Mouse (Mus musculus): Measurements from ENCODE around the gene Obox8.

Obox8 gene

DNA sequence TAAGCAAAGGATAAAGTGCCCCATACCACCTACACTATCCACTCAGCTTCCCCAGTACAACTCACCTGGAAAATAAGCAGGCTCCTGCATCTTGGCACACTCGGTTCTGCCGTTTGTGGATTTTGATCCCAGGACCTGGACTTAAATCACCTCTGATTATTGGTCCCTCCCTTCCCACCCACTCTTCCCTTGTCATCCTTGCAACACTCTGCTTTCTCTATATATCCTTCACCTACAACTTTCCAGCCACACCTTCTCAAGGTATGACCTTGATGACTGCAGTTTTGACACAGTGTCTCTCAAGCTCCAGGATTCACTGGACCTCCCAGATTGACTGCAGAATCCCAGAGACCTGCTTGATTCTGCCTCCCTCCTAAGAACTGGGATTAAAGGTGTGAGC is at the start of gene Obox8:
Obox8 (minus strand) TSS at position 101 of the 400 bp plus-strand sequence.
- no peak for DNase-seq (ENCODE audit: low spot score in 2 of 2)

- DNase-seq (ENCODE audit: low spot score in 2 of 2) = no peak
Observed at GRCm38 (mm10) chr7:14317209-14317608, 16.1 kb downstream of the Obox8 start.

DNA sequence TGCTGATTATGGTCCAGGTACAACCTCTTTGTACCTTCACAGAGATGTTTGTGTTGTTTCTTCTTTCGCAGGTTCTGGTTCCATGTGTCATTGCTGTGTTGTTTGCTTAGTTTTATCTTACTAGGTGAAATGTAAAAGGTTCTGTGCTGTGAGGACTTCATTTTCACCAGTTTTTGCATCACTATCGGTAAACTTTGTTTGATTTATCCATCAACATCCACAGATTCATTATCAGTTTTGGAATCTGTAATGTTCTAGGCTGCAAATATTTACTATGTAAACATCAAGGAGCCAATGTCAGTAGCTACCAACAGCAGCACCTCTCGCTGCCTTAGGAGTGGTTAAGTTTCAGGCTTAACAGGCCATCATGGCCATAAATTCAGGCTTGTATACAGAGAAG is 24.7 kb downstream of the Obox8 start:
- DNase-seq (ENCODE audit: low spot score in 2 of 2) = no peak

DNA sequence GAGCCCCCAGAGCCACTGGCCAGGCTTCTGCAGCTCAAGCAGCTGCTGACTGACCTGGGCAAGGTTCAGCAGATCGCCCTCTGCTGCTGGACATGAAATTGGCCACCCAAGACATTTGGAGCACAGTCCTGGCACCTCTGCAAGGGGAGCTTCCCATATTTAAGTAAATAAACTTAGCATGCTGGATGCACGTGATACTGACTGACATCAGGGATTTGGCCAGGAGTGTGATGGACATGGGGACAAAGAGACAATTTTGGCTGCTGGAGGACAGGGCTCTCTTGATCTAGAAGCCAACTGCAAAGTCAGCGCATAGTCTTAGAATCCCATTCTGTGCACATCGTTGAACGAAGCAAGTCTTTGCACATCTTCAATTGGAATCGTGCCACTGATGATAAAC is 25.8 kb downstream of the Obox8 start:
- no peak for DNase-seq (ENCODE audit: low spot score in 2 of 2)
